In genomic region chr14:14552201-14552600, GRCm38 (mm10) we compare ENCODE assay signal across 11 mouse cellular contexts.
"Had no signal": no experiment of that assay in that cellular context is flagged by ENCODE, and none has a peak within 500 bp of the region (broad histone marks: within the 10 kb centered on the region; RNA-seq: fewer than 3 reads in every experiment).

No protein-coding gene starts in this region.

- DNase-seq: lung, adult 2 months; lung, postnatal 14 days; lung, postnatal 36 days; retina, postnatal 1 day; right cerebral cortex, adult 18-20 months; right cerebral cortex, postnatal 25 days; right cerebral cortex, postnatal 4 days; spleen, adult 18-20 months; thymus, adult 18-20 months; thymus, postnatal 14 days; thymus, postnatal 36 days had no signal
